ENCODE assay signal across 11 mouse cellular contexts in genomic region chr9:13896055-13896454, GRCm38 (mm10).
DNase-seq lines count a peak whose midpoint lies in the region; ATAC-seq and TF ChIP-seq lines count a peak whose summit lies in the region.
"Had no signal": no experiment of that assay in that cellular context is flagged by ENCODE, and none has a peak within 500 bp of the region (broad histone marks: within the 10 kb centered on the region; RNA-seq: fewer than 3 reads in every experiment).

No protein-coding gene starts in this region.

- no peak for TF ChIP-seq CTCF in layer of hippocampus, adult 2 months (conservative IDR thresholded peaks at IDR 0.05)

- ATAC-seq in embryonic facial prominence, embryonic 12.5 days (ENCODE audit: insufficient number of reproducible peaks, insufficient read depth, low FRiP score, low TSS enrichment): no peak
- peak; percentile 73 for ATAC-seq in midbrain, embryonic 16.5 days
- ATAC-seq: intestine, embryonic 15.5 days had no signal

- H3K36me3 ChIP-seq in embryonic facial prominence, embryonic 12.5 days: no peaks in the 10 kb centered on the region
- no peaks in the 10 kb centered on the region for H3K36me3 ChIP-seq in midbrain, embryonic 16.5 days (ENCODE audit: control insufficient read depth, insufficient read depth, low read length)
- H3K36me3 ChIP-seq: intestine, embryonic 15.5 days; liver, embryonic 13.5 days had no signal

- H3K9ac ChIP-seq in embryonic facial prominence, embryonic 12.5 days: no peak overlapping the region
- H3K9ac ChIP-seq in midbrain, embryonic 16.5 days (ENCODE audit: low read depth, low read length): 0 out of 2 replicates have a peak overlapping the region, but pooled peaks have one; percentile 30
- H3K9ac ChIP-seq: intestine, embryonic 15.5 days; liver, embryonic 13.5 days had no signal

- no peak overlapping the region for H3K4me3 ChIP-seq in embryonic facial prominence, embryonic 12.5 days
- H3K4me3 ChIP-seq in layer of hippocampus, adult 2 months: no peak overlapping the region
- no peak overlapping the region for H3K4me3 ChIP-seq in midbrain, embryonic 16.5 days (ENCODE audit: low read depth, low read length)
- H3K4me3 ChIP-seq: intestine, embryonic 15.5 days; liver, embryonic 13.5 days had no signal

- WGBS in embryonic facial prominence, embryonic 12.5 days: 62% methylated on average over 6 of the region's 6 CpGs
- 42% methylated on average over 6 of the region's 6 CpGs for WGBS in midbrain, embryonic 16.5 days

- 0 out of 2 replicates have a peak, but pooled peaks cover 4% of the 10 kb centered on the region for H3K9me3 ChIP-seq in embryonic facial prominence, embryonic 12.5 days
- no peaks in the 10 kb centered on the region for H3K9me3 ChIP-seq in midbrain, embryonic 16.5 days (replicated peaks; ENCODE audit: control insufficient read depth, low read length, poor library complexity, severe bottlenecking)
- H3K9me3 ChIP-seq: intestine, embryonic 15.5 days; liver, embryonic 13.5 days had no signal

- 0 out of 2 replicates have a peak overlapping the region, but pooled peaks have one; percentile 36 for H3K27ac ChIP-seq in embryonic facial prominence, embryonic 12.5 days
- H3K27ac ChIP-seq in layer of hippocampus, adult 2 months: peak overlapping the region; percentile 96
- H3K27ac ChIP-seq in midbrain, embryonic 16.5 days (ENCODE audit: low read length): peak overlapping the region; percentile 84
- H3K27ac ChIP-seq: intestine, embryonic 15.5 days; liver, embryonic 13.5 days had no signal

- H3K4me2 ChIP-seq in embryonic facial prominence, embryonic 12.5 days (replicated peaks): no peak overlapping the region
- no peak overlapping the region for H3K4me2 ChIP-seq in midbrain, embryonic 16.5 days (ENCODE audit: low read length)
- H3K4me2 ChIP-seq: intestine, embryonic 15.5 days; liver, embryonic 13.5 days had no signal

- peak; percentile 70 for DNase-seq in layer of hippocampus, adult 11-12 months (ENCODE audit: low spot score)
- DNase-seq in layer of hippocampus, postnatal 25 days (ENCODE audit: extremely low spot score in 1 of 2, low spot score in 1 of 2): no peak
- peak; percentile 57 to 84 for DNase-seq in layer of hippocampus, adult 2 months (ENCODE audit: low spot score in 2 of 2)
- DNase-seq in kidney, postnatal 36 days: no peak
- DNase-seq in kidney, postnatal 25 days: no peak
- DNase-seq in kidney, adult 8-10 months: no peak
- DNase-seq: adrenal gland, postnatal 10 days; liver, embryonic 13.5 days had no signal

- H3K4me1 ChIP-seq in embryonic facial prominence, embryonic 12.5 days: peaks cover 33% of the 10 kb centered on the region
- H3K4me1 ChIP-seq in midbrain, embryonic 16.5 days (ENCODE audit: control insufficient read depth, insufficient read depth, low read length): peaks cover 15% of the 10 kb centered on the region
- H3K4me1 ChIP-seq: intestine, embryonic 15.5 days; liver, embryonic 13.5 days had no signal

- no peaks in the 10 kb centered on the region for H3K27me3 ChIP-seq in embryonic facial prominence, embryonic 12.5 days
- no peaks in the 10 kb centered on the region for H3K27me3 ChIP-seq in midbrain, embryonic 16.5 days (ENCODE audit: control insufficient read depth, insufficient read depth, low read depth, low read length)
- H3K27me3 ChIP-seq: intestine, embryonic 15.5 days; liver, embryonic 13.5 days had no signal

Comparison
In these comparisons a context has a peak if more than half of its experiments do, and no peak if none do; other contexts are left out.
1. DNase-seq: peak in layer of hippocampus, adult 11-12 months (single experiment) and layer of hippocampus, adult 2 months (2 of 2); none in layer of hippocampus, postnatal 25 days (0 of 2), kidney, postnatal 36 days (0 of 2), kidney, postnatal 25 days (0 of 2) and kidney, adult 8-10 months (0 of 2).
2. H3K27ac ChIP-seq: peak in every context shown above with its lines; median percentile 96 in layer of hippocampus, adult 2 months; 84 in midbrain, embryonic 16.5 days; 36 in embryonic facial prominence, embryonic 12.5 days.